Mouse (Mus musculus): Measurements from ENCODE around the gene Lrrc8a. TPM values are rescaled to one million over a fixed set of nuclear protein-coding genes. Genes with fewer than 3 reads are reported as not detected.

Lrrc8a gene
- total RNA-seq, 2 experiments from 2014 or later: 60.8 to 62.0 TPM

DNA sequence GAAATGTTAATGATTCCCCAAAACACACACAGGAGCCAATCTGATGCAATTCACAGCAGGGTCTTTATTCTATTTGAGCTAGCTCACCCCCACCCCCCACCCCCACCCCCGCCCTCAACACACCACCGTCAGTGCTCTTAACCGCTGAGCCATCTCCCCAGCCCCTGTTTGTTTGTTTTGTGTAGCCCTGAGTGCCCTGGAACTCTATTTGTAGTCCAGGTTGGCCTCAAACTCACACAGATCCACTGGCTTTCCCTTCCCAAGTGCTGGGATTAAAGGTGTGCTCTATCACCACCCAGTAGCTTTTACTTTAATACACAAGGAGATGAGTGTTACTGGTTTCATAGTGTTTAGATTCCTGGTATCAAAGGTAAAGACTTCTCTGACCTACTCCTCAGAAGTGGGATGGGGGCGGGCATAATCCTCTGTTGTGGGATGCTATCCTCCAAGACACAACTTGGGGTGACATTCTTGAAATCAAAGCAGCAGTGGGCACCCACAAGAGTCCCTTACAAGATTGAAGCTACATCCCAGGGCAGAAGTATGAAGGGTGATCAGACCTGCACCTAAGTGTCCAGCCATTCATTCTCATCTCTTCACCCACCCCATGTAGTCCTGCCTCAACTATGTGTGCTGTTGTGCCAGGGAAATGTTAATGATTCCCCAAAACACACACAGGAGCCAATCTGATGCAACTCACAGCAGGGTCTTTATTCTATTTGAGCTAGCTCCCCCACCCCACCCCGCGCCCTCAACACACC, 25.9 kb upstream of the Lrrc8a start:
- Histone ChIP-seq H3K4me3 (no peak overlapping the region), H3K27ac (no peak overlapping the region)
- DNase-seq (ENCODE audit: extremely low spot score in 1 of 2, low spot score in 2 of 2): no peak
- intact Hi-C loops (cut with DNase I): no loop called here
- TF ChIP-seq CTCF (IDR thresholded peaks at IDR 0.05): no peak

- TF ChIP-seq CTCF (IDR thresholded peaks at IDR 0.05): no peak
- DNase-seq (ENCODE audit: extremely low spot score in 1 of 2, low spot score in 2 of 2): no peak
- intact Hi-C loops (cut with DNase I): no loop called here
- no peak overlapping the region for H3K27ac ChIP-seq
- no peak overlapping the region for H3K4me3 ChIP-seq
Observed at GRCm38 (mm10) chr2:30212169-30212545, 25.4 kb upstream of the Lrrc8a start.

GRCm38 (mm10) chr2:30212951-30213350, 24.6 kb upstream of the Lrrc8a start:
- Histone ChIP-seq H3K27ac (no peak overlapping the region), H3K4me3 (no peak overlapping the region)
- no peak for DNase-seq (ENCODE audit: extremely low spot score in 1 of 2, low spot score in 2 of 2)
- intact Hi-C loops (cut with DNase I): no loop called here
- no peak for TF ChIP-seq CTCF (IDR thresholded peaks at IDR 0.05)

GRCm38 (mm10) chr2:30214745-30215144, 22.8 kb upstream of the Lrrc8a start:
- intact Hi-C loops (cut with DNase I): no loop called here
- no peak for DNase-seq (ENCODE audit: extremely low spot score in 1 of 2, low spot score in 2 of 2)
- no peak for TF ChIP-seq CTCF (IDR thresholded peaks at IDR 0.05)
- no peak overlapping the region for H3K4me3 ChIP-seq
- H3K27ac ChIP-seq: no peak overlapping the region

DNA sequence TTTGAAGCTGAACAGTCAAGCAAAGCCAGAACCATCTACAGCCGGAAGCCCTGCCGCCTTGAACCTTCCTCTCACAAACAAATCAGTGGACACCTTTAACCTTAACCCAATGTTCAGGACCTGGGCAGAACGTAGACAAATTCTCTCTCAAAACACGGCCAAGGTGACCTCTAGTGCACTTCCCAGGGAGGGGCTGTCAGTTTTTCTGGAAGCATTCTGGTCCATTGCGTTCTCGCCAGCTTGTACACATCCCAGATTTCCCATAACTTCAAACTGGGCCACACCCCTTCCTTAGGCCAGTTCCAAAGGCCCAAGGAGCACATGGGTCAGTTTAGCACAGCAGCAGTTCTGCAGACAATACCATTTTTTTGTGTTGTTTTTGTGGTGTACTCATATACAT, 22.0 kb upstream of the Lrrc8a start:
- Histone ChIP-seq H3K27ac (no peak overlapping the region), H3K4me3 (no peak overlapping the region)
- no peak for DNase-seq (ENCODE audit: extremely low spot score in 1 of 2, low spot score in 2 of 2)
- no peak for TF ChIP-seq CTCF (IDR thresholded peaks at IDR 0.05)
- intact Hi-C loops (cut with DNase I): no loop called here

- DNase-seq (ENCODE audit: extremely low spot score in 1 of 2, low spot score in 2 of 2): no peak
- Histone ChIP-seq H3K4me3 (no peak overlapping the region), H3K27ac (no peak overlapping the region)
- intact Hi-C loops (cut with DNase I): no loop called here
- TF ChIP-seq CTCF (IDR thresholded peaks at IDR 0.05): no peak
Observed at GRCm38 (mm10) chr2:30216293-30216692, 21.2 kb upstream of the Lrrc8a start.

DNA sequence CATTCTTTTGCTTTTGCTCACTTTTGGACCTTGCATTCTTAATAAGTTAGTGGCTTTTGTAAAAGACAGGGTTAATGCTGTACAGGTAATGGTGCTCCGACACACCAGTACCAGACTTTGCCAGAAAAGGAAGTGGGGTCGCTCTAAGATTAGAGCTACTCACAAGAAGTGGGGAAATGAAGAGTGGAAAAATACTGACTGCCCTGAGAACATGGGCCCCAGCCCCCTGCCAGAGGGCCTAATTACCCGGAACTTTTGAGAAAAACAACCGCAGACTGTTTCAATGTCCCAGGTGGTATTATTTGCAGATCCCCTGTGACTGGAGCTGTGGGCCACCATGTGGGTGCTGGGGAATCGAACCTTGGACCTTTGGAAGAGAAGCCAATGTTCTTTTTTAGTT, 1.9 kb upstream of the Lrrc8a start:
- no peak overlapping the region for H3K27ac ChIP-seq
- H3K4me3 ChIP-seq: no peak overlapping the region
- DNase-seq (ENCODE audit: extremely low spot score in 1 of 2, low spot score in 2 of 2): no peak
- TF ChIP-seq CTCF (IDR thresholded peaks at IDR 0.05): no peak
- intact Hi-C loops (cut with DNase I): no loop called here

DNA sequence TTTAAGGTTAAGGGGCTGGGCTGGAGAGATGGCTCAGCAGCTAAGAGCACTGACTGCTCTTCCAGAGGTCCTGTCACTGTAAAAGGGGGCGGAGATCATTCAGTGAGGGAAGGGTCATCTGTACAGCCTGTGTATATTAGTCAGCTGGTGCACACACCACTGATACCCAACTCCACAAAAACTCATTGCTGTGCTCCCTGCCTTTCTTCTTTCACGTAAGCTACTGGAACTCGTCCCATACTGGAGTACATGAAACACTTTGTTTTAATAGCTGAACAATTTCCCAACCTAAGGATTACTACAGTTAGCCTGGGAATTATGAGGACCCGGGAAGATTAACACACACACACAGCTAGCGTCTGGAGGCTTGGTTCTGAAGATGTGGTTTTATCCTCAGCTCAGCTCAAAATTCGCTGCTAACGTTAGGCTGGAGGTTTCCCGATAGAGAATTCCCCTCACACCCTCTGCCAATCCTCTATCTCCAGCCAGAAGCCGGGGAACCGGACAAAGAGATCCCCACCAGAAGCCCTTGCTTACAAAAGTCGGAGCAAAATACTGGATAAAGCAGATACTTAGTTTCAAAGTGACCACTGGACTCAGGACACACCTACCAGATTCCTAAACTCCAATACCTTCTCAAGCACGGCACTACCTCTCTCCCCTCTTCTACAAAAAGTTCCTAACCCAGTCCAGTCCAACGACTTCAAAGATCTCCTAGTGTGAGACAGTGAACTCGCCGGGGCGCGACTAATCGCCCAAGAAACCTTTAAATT, 903 bp upstream of the Lrrc8a start:
- H3K27ac ChIP-seq: peak overlapping the region; percentile 91
- DNase-seq (ENCODE audit: extremely low spot score in 1 of 2, low spot score in 2 of 2): no peak
- H3K4me3 ChIP-seq: peak overlapping the region; percentile 94
- TF ChIP-seq CTCF (IDR thresholded peaks at IDR 0.05): no peak
- intact Hi-C loops (cut with DNase I): loop anchor here (1.0 kb wide), 3 partner anchors 31 to 58 kb away; partner anchors contain the start of genes Kyat1 and Spout1

DNA sequence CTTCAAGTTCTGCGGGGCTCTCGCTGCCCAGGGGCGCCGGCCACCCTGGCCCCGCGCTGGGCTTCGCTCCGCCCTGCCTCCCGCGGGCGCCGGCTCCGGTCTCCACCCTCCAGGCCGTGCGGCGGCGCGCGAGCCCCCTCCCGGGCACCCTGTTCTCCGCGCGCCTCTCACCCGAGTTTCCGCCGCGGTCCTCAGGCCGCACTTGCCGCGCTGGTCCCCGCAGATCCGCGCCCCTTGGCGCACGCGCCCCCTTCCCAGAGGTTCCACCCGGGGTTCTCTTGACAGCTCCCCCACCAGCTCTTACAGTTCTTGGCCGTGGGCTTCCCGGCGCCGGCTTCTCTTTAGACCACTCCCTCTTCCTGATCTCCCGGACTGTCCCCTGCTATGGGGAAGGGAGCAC, 366 bp downstream of the Lrrc8a start:
- no peak; the same call in none of the 2 replicates for TF ChIP-seq CTCF (IDR thresholded peaks at IDR 0.05)
- intact Hi-C loops (cut with DNase I): loop anchor here (1.0 kb wide), 3 partner anchors 32 to 60 kb away; partner anchors contain the start of genes Kyat1 and Spout1
- DNase-seq (ENCODE audit: extremely low spot score in 1 of 2, low spot score in 2 of 2): peak; percentile 67
- H3K4me3 ChIP-seq: peak overlapping the region; percentile 94
- peak overlapping the region; percentile 91 for H3K27ac ChIP-seq

- peak overlapping the region; percentile 91 for H3K27ac ChIP-seq
- H3K4me3 ChIP-seq: peak overlapping the region; percentile 94
- TF ChIP-seq CTCF (IDR thresholded peaks at IDR 0.05): no peak
- no peak for DNase-seq (ENCODE audit: extremely low spot score in 1 of 2, low spot score in 2 of 2)
- intact Hi-C loops (cut with DNase I): no loop called here
Observed at GRCm38 (mm10) chr2:30238906-30239465, 1.5 kb downstream of the Lrrc8a start.

DNA sequence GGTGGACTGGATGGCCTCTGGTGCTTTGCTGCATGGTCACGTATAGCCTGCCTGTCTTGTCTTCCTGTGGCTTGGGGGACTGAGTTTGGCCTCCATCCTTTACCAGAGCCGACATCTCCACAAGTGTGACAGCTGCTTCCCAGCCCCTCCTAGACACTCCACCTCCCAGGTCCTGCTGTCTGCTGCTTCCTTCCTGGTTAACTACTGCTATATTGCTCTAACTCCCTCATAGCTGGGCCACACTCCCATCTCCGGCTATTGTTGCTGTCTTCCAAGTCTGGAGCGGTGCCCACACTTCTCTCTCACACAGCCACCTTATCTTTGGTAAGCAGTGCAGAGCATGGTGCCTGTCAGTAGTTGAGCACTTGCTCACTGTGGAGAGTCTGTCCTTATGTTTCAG, 2.3 kb downstream of the Lrrc8a start:
- Histone ChIP-seq H3K27ac (peak overlapping the region; percentile 91; the same call in 1 of the 2 replicates), H3K4me3 (peak overlapping the region; percentile 13; the same call in 1 of the 2 replicates)
- intact Hi-C loops (cut with DNase I): no loop called here
- DNase-seq (ENCODE audit: extremely low spot score in 1 of 2, low spot score in 2 of 2): no peak
- TF ChIP-seq CTCF (IDR thresholded peaks at IDR 0.05): no peak

GRCm38 (mm10) chr2:30240267-30240666, 2.8 kb downstream of the Lrrc8a start, which contains the start of gene Gm28035:
Gene Gm28035 (plus strand): TSS chr2:30240567.
- no peak for DNase-seq (ENCODE audit: extremely low spot score in 1 of 2, low spot score in 2 of 2)
- TF ChIP-seq CTCF (IDR thresholded peaks at IDR 0.05): no peak
- intact Hi-C loops (cut with DNase I): no loop called here
- H3K27ac ChIP-seq: peak within 1 kb of the TSS; percentile 91; the same call in 1 of the 2 replicates
- H3K4me3 ChIP-seq: peak within 1 kb of the TSS; percentile 13; the same call in 1 of the 2 replicates
